Mouse (Mus musculus) testis, adult 10 weeks (tissue): ENCODE measurements around the gene Gpn2. TPM values are rescaled to one million over a fixed set of nuclear protein-coding genes. Genes with fewer than 3 reads are reported as not detected.

Source experiments
- polyA plus RNA-seq: library from polyadenylated mRNA; stranded (reverse); fragments of 350-450 nt; fragmentation: Illumina TruSeq; extraction: RNeasy Lipid Tissue Mini Kit (QIAGEN cat#74804); gene quantifications from one replicate; pipeline ENCODE4 v1.2.3, GENCODE M21; 2014; ENCODE audit warnings: low read depth, low replicate concordance

The Gpn2 gene
- 0.66 TPM for polyA plus RNA-seq

DNA sequence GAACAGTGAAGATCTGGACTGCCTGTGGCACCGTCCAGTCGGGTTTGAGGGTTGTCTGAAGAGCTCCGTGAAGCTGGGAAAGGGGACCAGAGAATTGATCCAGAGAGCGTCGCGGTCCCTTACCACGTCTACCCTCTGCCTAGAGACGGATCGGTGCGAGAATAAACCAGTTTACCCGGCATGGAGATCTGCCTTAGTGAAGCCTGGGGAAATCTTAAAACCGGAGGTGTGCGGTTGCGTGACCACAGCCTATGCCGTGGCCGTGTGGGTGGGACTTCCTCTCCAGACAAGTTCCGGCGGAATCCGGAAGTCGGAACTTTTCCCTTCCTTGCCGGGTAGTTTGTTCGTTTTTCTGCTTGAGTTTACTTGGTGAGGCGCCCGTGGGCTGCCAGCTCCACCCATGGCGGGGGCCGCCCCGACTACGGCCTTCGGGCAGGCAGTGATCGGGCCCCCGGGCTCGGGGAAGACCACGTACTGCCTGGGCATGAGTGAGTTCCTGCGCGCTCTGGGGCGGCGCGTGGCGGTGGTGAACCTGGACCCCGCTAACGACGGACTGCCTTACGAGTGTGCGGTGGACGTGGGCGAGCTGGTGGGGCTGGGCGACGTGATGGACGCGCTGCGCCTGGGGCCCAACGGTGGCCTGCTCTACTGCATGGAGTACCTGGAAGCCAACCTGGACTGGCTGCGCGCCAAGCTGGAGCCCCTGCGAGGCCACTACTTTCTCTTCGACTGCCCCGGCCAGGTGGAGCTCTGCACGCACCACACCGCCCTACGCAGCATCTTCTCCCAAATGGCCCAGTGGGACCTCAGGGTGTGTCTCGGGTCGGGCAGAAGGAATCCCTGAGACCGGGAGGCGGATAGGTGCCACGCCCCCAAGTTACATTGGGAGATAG, at the start of gene Gpn2:
Gene Gpn2, plus strand, starts transcription at position 304 of the 893 bp plus-strand sequence.

DNA sequence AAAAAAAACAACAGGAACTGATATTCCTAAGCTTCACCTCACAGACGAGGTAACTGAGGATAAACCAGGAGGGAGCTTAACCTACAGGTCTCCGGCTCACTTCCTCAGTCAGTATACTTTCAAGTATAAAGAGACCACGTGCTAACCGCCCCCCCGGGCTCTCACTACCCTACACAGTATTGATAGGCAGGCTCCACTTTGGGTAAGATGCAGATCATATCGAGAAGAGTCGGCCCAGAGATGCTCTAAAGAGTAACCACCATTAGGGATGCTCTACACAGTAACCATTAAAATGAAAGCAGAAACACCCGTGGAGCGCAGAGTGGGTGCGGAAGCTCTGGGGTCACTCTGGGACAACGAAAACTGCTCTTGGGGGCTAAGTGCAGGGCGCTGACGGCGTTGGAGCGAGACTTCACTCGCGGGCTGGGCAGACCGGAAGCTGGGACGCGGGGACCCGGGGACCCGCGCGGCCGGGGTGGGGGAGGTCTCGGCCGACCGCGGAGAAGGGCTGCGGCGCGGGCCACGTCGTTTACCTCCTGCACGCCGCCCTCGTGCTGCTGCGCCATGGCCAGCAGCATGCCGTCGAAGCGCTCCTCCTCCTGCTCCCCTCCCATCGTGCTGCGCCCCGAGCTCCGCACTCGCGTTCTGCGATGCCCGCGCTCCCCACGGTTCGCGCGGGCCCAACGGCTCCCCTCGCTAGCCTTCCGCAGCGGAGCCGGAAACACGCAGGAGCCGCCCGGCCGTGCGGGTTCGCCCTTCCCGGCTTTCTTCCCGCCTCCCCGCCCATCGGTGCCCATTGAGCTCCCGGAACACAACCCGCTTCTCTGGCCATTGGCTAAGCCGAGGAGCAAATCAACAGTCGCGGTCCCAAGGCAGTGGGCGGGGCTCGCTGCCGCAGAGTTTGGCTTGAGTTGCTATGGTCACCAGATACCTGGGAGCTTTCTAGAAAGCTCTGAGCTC, 38.6 kb upstream of the Gpn2 start, which contains the start of gene Nudc:
Gene Nudc, minus strand, starts transcription at position 725 of the 960 bp plus-strand sequence.

DNA sequence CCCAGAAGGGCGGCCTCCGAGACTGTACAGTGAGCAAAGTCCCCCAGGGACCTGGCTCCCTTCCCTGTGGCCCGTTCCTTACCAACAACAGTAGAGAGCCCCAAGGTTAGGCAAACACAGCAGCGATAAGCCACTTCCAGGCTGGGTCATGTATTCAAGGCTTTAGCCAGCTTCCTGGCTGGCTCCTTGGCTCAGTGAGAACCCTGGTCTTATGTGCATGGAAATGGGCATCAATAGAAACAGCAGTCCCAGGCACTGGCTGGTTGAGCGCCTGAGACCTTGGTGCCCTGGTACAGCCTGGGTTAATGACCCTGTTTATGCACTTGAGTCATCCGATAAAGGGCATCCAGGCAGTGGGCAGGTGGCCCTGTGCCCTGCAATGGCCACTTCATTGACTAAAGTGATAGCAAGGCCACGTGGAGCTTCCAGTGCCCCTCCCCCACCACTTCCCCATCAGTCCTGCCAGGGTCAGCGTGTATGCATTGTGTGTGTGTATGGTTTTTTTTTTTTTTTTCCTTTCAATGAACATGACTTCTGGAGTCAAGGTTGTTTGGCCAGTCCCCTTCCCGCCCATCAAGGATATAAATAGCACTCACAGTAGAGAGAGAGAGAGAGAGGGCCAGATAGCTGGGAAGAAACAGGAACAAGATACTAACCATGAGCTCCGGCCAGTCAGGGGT, 31.3 kb upstream of the Gpn2 start, which contains the start of gene Nr0b2:
Gene Nr0b2, plus strand, starts transcription at position 609 of the 680 bp plus-strand sequence.

DNA sequence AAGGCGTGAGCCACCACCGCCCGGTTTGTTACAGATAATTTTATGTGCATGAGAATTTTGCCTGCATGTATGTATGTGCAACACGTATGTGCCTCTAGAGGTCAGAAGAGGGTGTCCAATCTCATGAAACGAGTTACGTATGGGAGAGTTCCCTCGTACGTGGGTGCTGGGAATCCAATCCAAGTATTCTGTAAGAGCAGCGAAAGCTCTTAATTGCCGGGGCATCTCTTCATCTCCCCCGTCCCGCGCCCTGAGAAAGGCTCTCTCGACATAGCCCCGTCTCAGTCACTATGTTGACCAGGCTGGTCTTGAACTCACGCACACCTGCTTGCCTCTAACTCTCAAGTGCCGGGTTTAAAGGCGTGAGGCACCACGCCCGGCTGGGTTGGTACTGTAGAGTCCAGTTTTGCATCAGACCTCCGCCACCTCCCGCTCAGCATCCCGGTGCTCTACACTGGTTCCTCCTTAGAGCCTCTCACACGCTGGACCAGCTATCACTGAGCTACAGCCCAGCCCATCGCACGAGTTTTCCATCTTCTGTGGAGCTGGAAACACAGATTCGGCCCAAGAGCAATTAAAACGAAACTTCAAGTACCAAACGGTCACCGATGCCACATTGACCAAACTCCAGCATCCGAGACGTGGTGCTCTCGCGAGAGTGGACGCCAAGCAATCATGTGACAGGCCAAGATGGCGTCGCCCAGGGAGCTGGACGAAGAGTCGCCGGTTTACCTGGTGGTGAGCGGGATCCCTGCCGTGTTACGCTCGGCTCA, 9.9 kb upstream of the Gpn2 start, which contains the start of gene Gpatch3:
Gene Gpatch3, plus strand, starts transcription at position 676 of the 773 bp plus-strand sequence.

DNA sequence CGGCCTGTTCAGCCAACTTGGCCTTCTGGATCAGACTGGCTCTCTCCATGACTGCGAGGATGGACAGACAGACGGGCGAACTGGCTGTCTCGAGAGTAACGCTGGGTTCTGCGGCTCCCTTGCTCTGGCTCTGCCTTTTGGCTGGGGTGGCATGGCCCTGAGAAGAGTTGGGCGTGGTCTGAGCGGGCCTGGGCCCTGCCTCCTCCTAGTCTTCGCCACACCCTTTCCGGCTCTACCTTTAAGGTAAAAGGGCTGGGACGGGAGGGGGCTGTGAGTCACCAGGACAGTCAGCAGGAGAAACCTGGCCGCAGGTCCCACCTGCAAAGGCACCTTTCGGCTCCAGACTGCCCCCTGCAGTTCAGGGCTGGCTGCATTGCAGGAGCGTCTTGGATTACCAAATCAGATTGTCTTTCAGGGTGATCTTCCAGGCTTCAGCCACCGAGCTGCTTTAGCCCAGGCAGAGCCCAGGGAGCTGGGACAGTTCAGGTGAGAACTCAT, 17.6 kb downstream of the Gpn2 start, which contains the start of gene Sfn:
Gene Sfn, minus strand, starts transcription at position 448 of the 498 bp plus-strand sequence.

Other genes with a start within 250 kb of the Gpn2 start
- gene Wdtc1, start 230.9 kb upstream of the Gpn2 start, polyA plus RNA-seq, result 34.7 TPM
- gene Slc9a1, start 214.7 kb upstream of the Gpn2 start, polyA plus RNA-seq, result 1.8 TPM
- 2.5 TPM for gene Tent5b, start 104.2 kb upstream of the Gpn2 start, polyA plus RNA-seq
- 0.62 TPM for gene Trnp1, start 85.8 kb upstream of the Gpn2 start, polyA plus RNA-seq
- gene Kdf1, start 65.4 kb upstream of the Gpn2 start, polyA plus RNA-seq, result 0.15 TPM
- gene Nudc, start 38.4 kb upstream of the Gpn2 start, polyA plus RNA-seq, result 41.2 TPM
- not detected for gene Nr0b2, start 31.0 kb upstream of the Gpn2 start, polyA plus RNA-seq
- gene Gpatch3, start 9.6 kb upstream of the Gpn2 start, polyA plus RNA-seq, result 0.63 TPM
- gene Sfn, start 17.8 kb downstream of the Gpn2 start, polyA plus RNA-seq, result not detected
- 0.32 TPM for gene Zdhhc18, start 65.8 kb downstream of the Gpn2 start, polyA plus RNA-seq
- 2.9 TPM for gene Pigv, start 88.3 kb downstream of the Gpn2 start, polyA plus RNA-seq
- 11.6 TPM for gene Arid1a, start 172.4 kb downstream of the Gpn2 start, polyA plus RNA-seq